Comparison of ENCODE assay signal across 8 mouse cellular contexts in genomic region chr13:54687575-54688424, GRCm38 (mm10). TPM values are rescaled to one million over a fixed set of nuclear protein-coding genes. Genes with fewer than 3 reads are reported as not detected.
DNase-seq lines count a peak whose midpoint lies in the region; ATAC-seq and TF ChIP-seq lines count a peak whose summit lies in the region.

No protein-coding gene starts in this region.

- H3K9ac ChIP-seq in MEL (ENCODE audit: control insufficient read depth, low read depth, low read length, poor library complexity, severe bottlenecking): peak overlapping the region; percentile 90
- H3K9ac ChIP-seq in forebrain, postnatal 0 days: peak overlapping the region; percentile 99
- peak overlapping the region; percentile 94 for H3K9ac ChIP-seq in lung, embryonic 16.5 days (ENCODE audit: low read length)

- H3K36me3 ChIP-seq in MEL (ENCODE audit: control insufficient read depth in 1 of 2, insufficient read depth in 2 of 2, low read length in 2 of 2): peaks cover 2 to 38% of the 10 kb centered on the region in 2 experiments; a peak in 3 of 4 replicates
- H3K36me3 ChIP-seq in forebrain, postnatal 0 days (ENCODE audit: insufficient read depth): peaks cover 14% of the 10 kb centered on the region
- peaks cover 10% of the 10 kb centered on the region for H3K36me3 ChIP-seq in lung, embryonic 16.5 days (ENCODE audit: control insufficient read depth, insufficient read depth, low read length)

- H3K4me1 ChIP-seq in MEL (ENCODE audit: control insufficient read depth in 1 of 2, insufficient read depth in 2 of 2, low read length in 2 of 2): peaks cover 7 to 40% of the 10 kb centered on the region in 2 experiments
- H3K4me1 ChIP-seq in cerebellum, adult 2 months (ENCODE audit: control insufficient read depth, insufficient read depth, low read length): peaks cover 30% of the 10 kb centered on the region
- peaks cover 26% of the 10 kb centered on the region for H3K4me1 ChIP-seq in forebrain, postnatal 0 days (ENCODE audit: insufficient read depth)
- H3K4me1 ChIP-seq in lung, embryonic 16.5 days (replicated peaks; ENCODE audit: control insufficient read depth, insufficient read depth, low read length): peaks cover 38% of the 10 kb centered on the region

- H3K27ac ChIP-seq in MEL (ENCODE audit: control insufficient read depth, low read depth, low read length): peak overlapping the region; percentile 76
- peak overlapping the region; percentile 99 for H3K27ac ChIP-seq in cerebellum, adult 2 months (ENCODE audit: insufficient read depth, low read length)
- H3K27ac ChIP-seq in forebrain, postnatal 0 days (ENCODE audit: low read depth, low read length): peak overlapping the region; percentile 99
- peak overlapping the region; percentile 99 for H3K27ac ChIP-seq in lung, embryonic 16.5 days (ENCODE audit: low read length)

- DNase-seq in MEL (ENCODE audit: low read depth, low spot score): peak; percentile 97
- peak; percentile 98 to 99 for DNase-seq in cerebellum, adult 2 months
- DNase-seq in forebrain, postnatal 0 days: peak; percentile 98
- DNase-seq in heart, postnatal 4 days: peak; percentile 98
- peak; percentile 95 for DNase-seq in layer of hippocampus, adult 9-10 months (ENCODE audit: low spot score)
- peak; percentile 92 for DNase-seq in ovary, postnatal 10 days (ENCODE audit: low spot score)
- DNase-seq in thymus, postnatal 10 days (ENCODE audit: low spot score in 2 of 2): peak; percentile 95

- H3K4me3 ChIP-seq in MEL (ENCODE audit: control insufficient read depth in 1 of 2, insufficient read depth in 1 of 2, low read depth in 2 of 2, low read length in 2 of 2): peak overlapping the region; percentile 87
- peak overlapping the region; percentile 97 for H3K4me3 ChIP-seq in cerebellum, adult 2 months (replicated peaks; ENCODE audit: insufficient read depth, low read depth, low read length)
- H3K4me3 ChIP-seq in forebrain, postnatal 0 days (ENCODE audit: low read depth, low read length): peak overlapping the region; percentile 99
- H3K4me3 ChIP-seq in lung, embryonic 16.5 days (ENCODE audit: low read length): peak overlapping the region; percentile 90

- peak overlapping the region; percentile 74 for H3K4me2 ChIP-seq in forebrain, postnatal 0 days (ENCODE audit: low read depth)
- peak overlapping the region; percentile 88 for H3K4me2 ChIP-seq in lung, embryonic 16.5 days (ENCODE audit: low read depth, low read length)

- H3K9me3 ChIP-seq in MEL (replicated peaks; ENCODE audit: insufficient read depth, low read length): no peaks in the 10 kb centered on the region
- no peaks in the 10 kb centered on the region for H3K9me3 ChIP-seq in forebrain, postnatal 0 days (ENCODE audit: low read length)
- H3K9me3 ChIP-seq in lung, embryonic 16.5 days (ENCODE audit: control insufficient read depth, low read length): no peaks in the 10 kb centered on the region

- peaks cover 57% of the 10 kb centered on the region for H3K79me2 ChIP-seq in MEL (ENCODE audit: control insufficient read depth, insufficient read depth, low read length, poor library complexity)

- under 1% methylated on average over 73 of the region's 82 CpGs for WGBS in cerebellum, adult 2 months
- WGBS in forebrain, postnatal 0 days: 1% methylated on average over 78 of the region's 82 CpGs
- under 1% methylated on average over 81 of the region's 82 CpGs for WGBS in lung, embryonic 16.5 days

- 0 out of 4 replicates have a peak, but pooled peaks of 1 of the 2 experiments have one; percentile 17 for TF ChIP-seq EP300 in MEL (IDR thresholded peaks at IDR 0.05; ENCODE audit: low read depth in 1 of 2, low read length in 2 of 2)

- no peaks in the 10 kb centered on the region for H3K27me3 ChIP-seq in MEL (ENCODE audit: control insufficient read depth in 1 of 2, insufficient read depth in 2 of 2, low read length in 2 of 2)
- no peaks in the 10 kb centered on the region for H3K27me3 ChIP-seq in cerebellum, adult 2 months (ENCODE audit: control insufficient read depth, insufficient read depth, low read length)
- H3K27me3 ChIP-seq in forebrain, postnatal 0 days (ENCODE audit: insufficient read depth, low read length): no peaks in the 10 kb centered on the region
- no peaks in the 10 kb centered on the region for H3K27me3 ChIP-seq in lung, embryonic 16.5 days (ENCODE audit: control insufficient read depth, insufficient read depth, low read depth, low read length)

- no peak for TF ChIP-seq CTCF in MEL (IDR thresholded peaks at IDR 0.05 in 2 of 3, conservative IDR thresholded peaks at IDR 0.05 in 1 of 3; ENCODE audit: control insufficient read depth in 1 of 3, insufficient read depth in 1 of 3, low read depth in 2 of 3, low read length in 3 of 3, poor library complexity in 1 of 3, severe bottlenecking in 1 of 3)
- TF ChIP-seq CTCF in cerebellum, adult 2 months (IDR thresholded peaks at IDR 0.05; ENCODE audit: borderline replicate concordance, insufficient read depth, low read depth, low read length): no peak
- peak; percentile 1; the same call in 1 of the 2 replicates for TF ChIP-seq CTCF in forebrain, postnatal 0 days (IDR thresholded peaks at IDR 0.05; ENCODE audit: low read depth)

- peak; percentile 65 to 77 for TF ChIP-seq POLR2A in MEL (IDR thresholded peaks at IDR 0.05; ENCODE audit: control insufficient read depth in 1 of 2, insufficient read depth in 1 of 2, low read depth in 1 of 2, low read length in 2 of 2, poor library complexity in 1 of 2)
- peak; percentile 86 for TF ChIP-seq POLR2A in cerebellum, adult 2 months (IDR thresholded peaks at IDR 0.05; ENCODE audit: borderline replicate concordance, insufficient read depth, low read length)

- TF ChIP-seq RAD21 in MEL (IDR thresholded peaks at IDR 0.05; ENCODE audit: low read depth, low read length): no peak

- peak; percentile 93 for ATAC-seq in forebrain, postnatal 0 days
- peak; percentile 93 for ATAC-seq in lung, embryonic 16.5 days (ENCODE audit: low read depth)

TF ChIP-seq in MEL, 35 proteins besides CTCF, POLR2A, EP300 and RAD21 (continues in another document):
- TF ChIP-seq ELF1 (IDR thresholded peaks at IDR 0.05; ENCODE audit: low read depth, low read length): 0 out of 2 replicates have a peak, but pooled peaks have one; percentile 26
- no peak for TF ChIP-seq MAFK (IDR thresholded peaks at IDR 0.05; ENCODE audit: borderline replicate concordance, low read depth, low read length)
- peak; percentile 71 for TF ChIP-seq MYC (IDR thresholded peaks at IDR 0.05; ENCODE audit: low read depth, low read length)
- TF ChIP-seq RCOR1 (IDR thresholded peaks at IDR 0.05; ENCODE audit: low read depth, low read length): peak; percentile 50; the same call in 1 of the 2 replicates
- TF ChIP-seq MYB (IDR thresholded peaks at IDR 0.05; ENCODE audit: low read depth, low read length): no peak
- no peak for TF ChIP-seq ZC3H11A (IDR thresholded peaks at IDR 0.05; ENCODE audit: low read depth, low read length)
- no peak for TF ChIP-seq ZKSCAN1 (IDR thresholded peaks at IDR 0.05; ENCODE audit: low read depth, low read length)
- 0 out of 2 replicates have a peak, but pooled peaks have one; percentile 21 for TF ChIP-seq NELFE (IDR thresholded peaks at IDR 0.05; ENCODE audit: low read depth, low read length)
- no peak for TF ChIP-seq KAT2A (conservative IDR thresholded peaks at IDR 0.05; ENCODE audit: low read depth, low read length)
- TF ChIP-seq ETS1 (IDR thresholded peaks at IDR 0.05; ENCODE audit: low read depth, low read length): peak; percentile 94
- no peak for TF ChIP-seq MEF2A (IDR thresholded peaks at IDR 0.05; ENCODE audit: extremely low read depth, insufficient replicate concordance, low read depth, low read length, poor library complexity, severe bottlenecking)
- peak; percentile 85 for TF ChIP-seq BHLHE40 (IDR thresholded peaks at IDR 0.05; ENCODE audit: borderline replicate concordance, low read depth, low read length)
- no peak for TF ChIP-seq ZNF384 (IDR thresholded peaks at IDR 0.05; ENCODE audit: low read depth, low read length)
- TF ChIP-seq HCFC1 (IDR thresholded peaks at IDR 0.05; ENCODE audit: low read depth, low read length): no peak; the same call in none of the 2 replicates
- 0 out of 2 replicates have a peak, but pooled peaks have one; percentile 46 for TF ChIP-seq E2F4 (IDR thresholded peaks at IDR 0.05; ENCODE audit: borderline replicate concordance, low read depth, low read length)
- no peak for TF ChIP-seq TAL1 (IDR thresholded peaks at IDR 0.05; ENCODE audit: low read length)
- peak; percentile 45 to 79 for TF ChIP-seq USF2 (IDR thresholded peaks at IDR 0.05; ENCODE audit: borderline replicate concordance in 1 of 2, insufficient read depth in 1 of 2, low read depth in 1 of 2, low read length in 2 of 2)
- no peak for TF ChIP-seq SMC3 (IDR thresholded peaks at IDR 0.05; ENCODE audit: low read depth, low read length)
- 0 out of 2 replicates have a peak, but pooled peaks have one; percentile 28 for TF ChIP-seq POLR2AphosphoS5 (IDR thresholded peaks at IDR 0.05; ENCODE audit: borderline replicate concordance, low read depth, low read length)
- no peak for TF ChIP-seq UBTF (IDR thresholded peaks at IDR 0.05; ENCODE audit: borderline replicate concordance, insufficient read depth, low read depth, low read length)
- TF ChIP-seq CHD1 (IDR thresholded peaks at IDR 0.05; ENCODE audit: low read depth, low read length): no peak
- no peak for TF ChIP-seq GATA1 (IDR thresholded peaks at IDR 0.05; ENCODE audit: low read depth, low read length)
- TF ChIP-seq ZMIZ1 (IDR thresholded peaks at IDR 0.05; ENCODE audit: low read depth, low read length): peak; percentile 65

RNA-seq across cellular contexts. Expression of gene Rnf44, which starts 5.9 kb away (rescaled TPM):
- 10.4 and 10.7 TPM in 2 replicates for total RNA-seq in MEL (2012; rRNA removed)
- 10 to 100 TPM in 1 of 2 experiments, not detected in 1; 60.5 TPM for polyA plus RNA-seq in MEL (2012; ENCODE audit: insufficient read depth in 1 of 2, insufficient read length in 2 of 2, low read depth in 1 of 2, low replicate concordance in 2 of 2, missing spikeins in 1 of 2)
- polyA plus RNA-seq in cerebellum, adult 2 months (2012; rRNA removed): 91.5 and 99.5 TPM in 2 replicates
- total RNA-seq in forebrain, postnatal 0 days (2014; rRNA removed): 48.5 and 56.3 TPM in 2 replicates
- polyA plus RNA-seq in forebrain, postnatal 0 days (2015; fragmentation: Nextera tagmentation; extraction: Ambion mirVana): 42.0 and 50.8 TPM in 2 replicates
- total RNA-seq in heart, postnatal 4 days (2021): 10 to 100 TPM; 60.7 to 67.0 TPM
- polyA plus RNA-seq in lung, embryonic 16.5 days (2015; fragmentation: Nextera tagmentation; extraction: Ambion mirVana): 44.7 and 49.4 TPM in 2 replicates

RNA-seq across cellular contexts. Expression of gene Cdhr2, which starts 13.5 kb away (rescaled TPM):
- total RNA-seq in MEL (2012; rRNA removed): not detected in 2 replicates
- not detected for polyA plus RNA-seq in MEL (2012; ENCODE audit: insufficient read depth in 1 of 2, insufficient read length in 2 of 2, low read depth in 1 of 2, low replicate concordance in 2 of 2, missing spikeins in 1 of 2)
- 0.16 and 0.23 TPM in 2 replicates for polyA plus RNA-seq in cerebellum, adult 2 months (2012; rRNA removed)
- total RNA-seq in forebrain, postnatal 0 days (2014; rRNA removed): 0.76 and 0.85 TPM in 2 replicates
- polyA plus RNA-seq in forebrain, postnatal 0 days (2015; fragmentation: Nextera tagmentation; extraction: Ambion mirVana): 0.24 and 0.53 TPM in 2 replicates
- not detected for total RNA-seq in heart, postnatal 4 days (2021)
- polyA plus RNA-seq in lung, embryonic 16.5 days (2015; fragmentation: Nextera tagmentation; extraction: Ambion mirVana): 0.30 TPM in 1 of 2 replicates, not detected in the other

Comparison
In these comparisons a context has a peak if more than half of its experiments do, and no peak if none do; other contexts are left out.
1. Peak in every context shown above with its lines: DNase-seq, ATAC-seq, H3K4me3 ChIP-seq and H3K27ac ChIP-seq.